Mouse (Mus musculus): ENCODE measurements around the gene Tbl3.

Tbl3 gene

GRCm38 (mm10) chr17:24732233-24732935 lies 24.9 kb upstream of the Tbl3 start:
- H3K4me3 ChIP-seq (replicated peaks; ENCODE audit: low read length), result 0 out of 2 replicates have a peak overlapping the region, but pooled peaks have one; percentile 10
- H3K27me3 ChIP-seq (ENCODE audit: insufficient read depth, low read length), result no peaks in the 10 kb centered on the region
- TF ChIP-seq CTCF (conservative IDR thresholded peaks at IDR 0.05; ENCODE audit: low read length) (no peak), NANOG (IDR thresholded peaks at IDR 0.05; ENCODE audit: borderline replicate concordance, low read length) (no peak), POU5F1 (IDR thresholded peaks at IDR 0.05; ENCODE audit: borderline replicate concordance, low read length) (no peak)
- no peaks in the 10 kb centered on the region for H3K9me3 ChIP-seq (ENCODE audit: low read length)
- H3K4me1 ChIP-seq (replicated peaks; ENCODE audit: low read depth, low read length), result peaks cover 69% of the 10 kb centered on the region
- no peaks in the 10 kb centered on the region for H3K36me3 ChIP-seq (ENCODE audit: insufficient read depth, low read length)

- Histone ChIP-seq H3K27me3 (ENCODE audit: insufficient read depth, low read length) (no peaks in the 10 kb centered on the region), H3K4me3 (replicated peaks; ENCODE audit: low read length) (no peak overlapping the region), H3K36me3 (ENCODE audit: insufficient read depth, low read length) (no peaks in the 10 kb centered on the region), H3K9me3 (ENCODE audit: low read length) (no peaks in the 10 kb centered on the region), H3K4me1 (replicated peaks; ENCODE audit: low read depth, low read length) (peaks cover 60% of the 10 kb centered on the region)
- TF ChIP-seq POU5F1 (IDR thresholded peaks at IDR 0.05; ENCODE audit: borderline replicate concordance, low read length) (no peak), NANOG (IDR thresholded peaks at IDR 0.05; ENCODE audit: borderline replicate concordance, low read length) (no peak), CTCF (conservative IDR thresholded peaks at IDR 0.05; ENCODE audit: low read length) (no peak)
These were observed 23.3 kb upstream of the Tbl3 start for GRCm38 (mm10) chr17:24730787-24731186.

DNA sequence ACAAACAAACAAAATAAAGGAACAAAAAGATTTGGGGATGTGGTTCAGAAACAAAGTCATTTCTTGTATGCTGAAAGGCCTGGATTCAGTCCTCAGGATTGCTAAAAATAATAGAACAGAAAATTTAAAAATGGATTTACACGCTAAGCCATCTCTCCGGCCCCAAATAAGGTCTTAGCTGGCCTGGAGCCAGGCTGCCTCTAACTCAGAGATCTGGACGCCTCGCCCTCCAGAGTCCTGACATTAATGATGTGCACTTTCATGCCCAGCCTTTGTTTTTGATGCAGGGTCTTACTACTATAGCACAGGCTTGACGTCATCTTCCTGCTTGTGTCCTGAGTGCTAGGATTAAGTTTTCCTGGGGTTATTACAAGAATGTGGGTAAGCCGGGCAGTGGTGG lies 21.6 kb upstream of the Tbl3 start:
- TF ChIP-seq POU5F1 (IDR thresholded peaks at IDR 0.05; ENCODE audit: borderline replicate concordance, low read length) (no peak), NANOG (IDR thresholded peaks at IDR 0.05; ENCODE audit: borderline replicate concordance, low read length) (no peak), CTCF (conservative IDR thresholded peaks at IDR 0.05; ENCODE audit: low read length) (no peak)
- Histone ChIP-seq H3K36me3 (ENCODE audit: insufficient read depth, low read length) (no peaks in the 10 kb centered on the region), H3K4me3 (replicated peaks; ENCODE audit: low read length) (no peak overlapping the region), H3K9me3 (ENCODE audit: low read length) (no peaks in the 10 kb centered on the region), H3K27me3 (ENCODE audit: insufficient read depth, low read length) (no peaks in the 10 kb centered on the region), H3K4me1 (replicated peaks; ENCODE audit: low read depth, low read length) (peaks cover 56% of the 10 kb centered on the region)

- no peaks in the 10 kb centered on the region for H3K27me3 ChIP-seq (ENCODE audit: insufficient read depth, low read length)
- no peaks in the 10 kb centered on the region for H3K36me3 ChIP-seq (ENCODE audit: insufficient read depth, low read length)
- H3K4me3 ChIP-seq (replicated peaks; ENCODE audit: low read length), result peak overlapping the region; percentile 62
- no peaks in the 10 kb centered on the region for H3K9me3 ChIP-seq (ENCODE audit: low read length)
- TF ChIP-seq POU5F1 (IDR thresholded peaks at IDR 0.05; ENCODE audit: borderline replicate concordance, low read length) (no peak), NANOG (IDR thresholded peaks at IDR 0.05; ENCODE audit: borderline replicate concordance, low read length) (no peak), CTCF (conservative IDR thresholded peaks at IDR 0.05; ENCODE audit: low read length) (no peak)
- H3K4me1 ChIP-seq (replicated peaks; ENCODE audit: low read depth, low read length), result peaks cover 53% of the 10 kb centered on the region
These were observed 20.7 kb upstream of the Tbl3 start for GRCm38 (mm10) chr17:24728184-24728583.

DNA sequence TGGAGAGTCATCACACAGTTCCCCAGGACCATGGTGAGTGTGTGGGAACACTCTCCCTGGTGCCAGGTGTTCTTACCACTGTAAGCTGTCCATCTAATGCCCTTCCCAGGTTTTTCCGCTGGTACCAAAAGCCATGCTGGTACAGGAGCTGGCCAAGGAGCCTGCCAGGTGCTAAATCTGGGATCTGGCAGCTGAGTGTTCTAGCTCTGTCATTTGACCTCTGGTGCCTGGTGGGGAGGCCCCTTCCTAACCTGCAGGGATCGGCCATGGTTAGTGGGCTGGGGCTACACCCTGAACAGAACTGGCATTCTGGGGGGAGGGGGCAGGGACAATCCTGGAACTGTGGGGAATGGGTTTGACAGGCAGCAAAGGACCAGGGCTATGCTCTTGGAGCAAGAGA lies 20.2 kb upstream of the Tbl3 start, which contains the start of gene Rpl3l:
Rpl3l (plus strand) TSS at position 203 of the 400 bp plus-strand sequence.
- Histone ChIP-seq H3K27me3 (ENCODE audit: insufficient read depth, low read length) (no peaks in the 10 kb centered on the region), H3K9me3 (ENCODE audit: low read length) (no peaks in the 10 kb centered on the region), H3K36me3 (ENCODE audit: insufficient read depth, low read length) (peaks cover under 1% of the 10 kb centered on the region), H3K4me3 (replicated peaks; ENCODE audit: low read length) (peak within 1 kb of the TSS; percentile 62), H3K4me1 (replicated peaks; ENCODE audit: low read depth, low read length) (peaks cover 53% of the 10 kb centered on the region)
- TF ChIP-seq CTCF (conservative IDR thresholded peaks at IDR 0.05; ENCODE audit: low read length), result no peak
- TF ChIP-seq POU5F1 (IDR thresholded peaks at IDR 0.05; ENCODE audit: borderline replicate concordance, low read length), result no peak
- no peak for TF ChIP-seq NANOG (IDR thresholded peaks at IDR 0.05; ENCODE audit: borderline replicate concordance, low read length)

DNA sequence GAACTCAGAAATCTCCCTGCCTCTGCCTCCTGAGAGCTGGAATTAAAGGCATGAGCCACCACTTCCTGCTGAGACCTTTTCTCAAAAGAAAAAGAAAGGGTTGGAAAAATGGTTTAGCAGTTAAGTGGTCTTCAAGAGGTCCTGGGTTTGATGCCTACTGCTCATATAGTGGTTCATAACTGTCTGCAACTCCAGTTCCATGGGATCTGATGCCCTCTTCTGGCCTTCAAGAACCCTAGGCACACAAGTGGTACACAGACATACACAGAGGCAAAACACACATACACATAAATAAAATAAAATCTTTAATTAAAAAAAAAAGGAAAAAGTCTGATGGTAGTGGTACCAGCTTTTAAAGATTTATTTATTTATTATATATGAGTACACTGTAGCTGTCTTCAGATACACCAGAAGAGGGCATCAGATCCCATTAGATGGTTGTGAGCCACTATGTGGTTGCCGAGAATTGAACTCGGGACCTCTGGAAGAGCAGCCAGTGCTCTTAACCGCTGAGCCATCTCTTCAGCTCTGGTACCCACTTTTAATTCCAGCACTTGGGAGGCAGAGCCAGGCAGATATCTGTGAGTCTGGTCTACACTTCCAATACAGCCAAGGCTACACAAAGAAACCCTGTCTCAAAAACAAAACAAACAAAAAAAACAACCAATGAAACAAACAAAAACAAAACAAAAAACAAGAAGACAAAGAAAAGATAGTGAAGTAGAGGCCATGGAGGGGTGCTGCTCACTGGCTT lies 18.4 kb upstream of the Tbl3 start:
- Histone ChIP-seq H3K4me3 (replicated peaks; ENCODE audit: low read length) (no peak overlapping the region), H3K36me3 (ENCODE audit: insufficient read depth, low read length) (peaks cover 19% of the 10 kb centered on the region), H3K4me1 (replicated peaks; ENCODE audit: low read depth, low read length) (peaks cover 55% of the 10 kb centered on the region), H3K9me3 (ENCODE audit: low read length) (no peaks in the 10 kb centered on the region), H3K27me3 (ENCODE audit: insufficient read depth, low read length) (no peaks in the 10 kb centered on the region)
- TF ChIP-seq POU5F1 (IDR thresholded peaks at IDR 0.05; ENCODE audit: borderline replicate concordance, low read length), result no peak
- no peak for TF ChIP-seq CTCF (conservative IDR thresholded peaks at IDR 0.05; ENCODE audit: low read length)

GRCm38 (mm10) chr17:24724184-24724583 lies 16.7 kb upstream of the Tbl3 start, which contains the start of gene Ndufb10:
TSS of gene Ndufb10 (minus strand) at chr17:24724478.
- peaks cover 24% of the 10 kb centered on the region for H3K36me3 ChIP-seq (ENCODE audit: insufficient read depth, low read length)
- no peaks in the 10 kb centered on the region for H3K27me3 ChIP-seq (ENCODE audit: insufficient read depth, low read length)
- no peaks in the 10 kb centered on the region for H3K9me3 ChIP-seq (ENCODE audit: low read length)
- H3K4me1 ChIP-seq (replicated peaks; ENCODE audit: low read depth, low read length), result peaks cover 53% of the 10 kb centered on the region
- peak within 1 kb of the TSS; percentile 93 for H3K4me3 ChIP-seq (replicated peaks; ENCODE audit: low read length)
- peak; percentile 93 for TF ChIP-seq CTCF (conservative IDR thresholded peaks at IDR 0.05; ENCODE audit: low read length)
- TF ChIP-seq POU5F1 (IDR thresholded peaks at IDR 0.05; ENCODE audit: borderline replicate concordance, low read length), result no peak

DNA sequence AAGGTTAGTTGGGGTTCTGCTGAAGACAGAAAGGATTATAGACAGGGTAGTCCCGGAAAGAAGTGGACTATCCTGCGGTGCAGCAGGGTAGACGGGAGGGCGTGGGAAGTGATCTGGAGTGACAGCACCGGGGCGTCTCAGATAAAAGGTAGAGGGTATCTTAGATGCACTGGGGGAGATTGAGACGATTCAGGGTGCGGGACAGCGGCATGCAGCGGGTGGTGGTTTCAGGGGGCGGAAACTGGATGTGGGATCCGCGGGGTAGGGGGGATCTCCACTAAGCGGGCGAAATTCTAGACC lies 16.4 kb upstream of the Tbl3 start:
- TF ChIP-seq CTCF (conservative IDR thresholded peaks at IDR 0.05; ENCODE audit: low read length), result no peak
- no peak for TF ChIP-seq NANOG (IDR thresholded peaks at IDR 0.05; ENCODE audit: borderline replicate concordance, low read length)
- no peak for TF ChIP-seq POU5F1 (IDR thresholded peaks at IDR 0.05; ENCODE audit: borderline replicate concordance, low read length)
- no peaks in the 10 kb centered on the region for H3K9me3 ChIP-seq (ENCODE audit: low read length)

More for the DNA sequence above, 16.4 kb upstream of the Tbl3 start:
- H3K4me3 ChIP-seq (replicated peaks; ENCODE audit: low read length), result peak overlapping the region; percentile 93
- H3K27me3 ChIP-seq (ENCODE audit: insufficient read depth, low read length), result no peaks in the 10 kb centered on the region
- peaks cover 50% of the 10 kb centered on the region for H3K4me1 ChIP-seq (replicated peaks; ENCODE audit: low read depth, low read length)
- H3K36me3 ChIP-seq (ENCODE audit: insufficient read depth, low read length), result peaks cover 25% of the 10 kb centered on the region
